Mouse (Mus musculus): ENCODE data around the gene Tmem107. TPM values are rescaled to one million over a fixed set of nuclear protein-coding genes. Genes with fewer than 3 reads are reported as not detected.

Gene Tmem107
- polyA plus RNA-seq, 1 experiment from 2014 or later: 55.1 TPM

DNA sequence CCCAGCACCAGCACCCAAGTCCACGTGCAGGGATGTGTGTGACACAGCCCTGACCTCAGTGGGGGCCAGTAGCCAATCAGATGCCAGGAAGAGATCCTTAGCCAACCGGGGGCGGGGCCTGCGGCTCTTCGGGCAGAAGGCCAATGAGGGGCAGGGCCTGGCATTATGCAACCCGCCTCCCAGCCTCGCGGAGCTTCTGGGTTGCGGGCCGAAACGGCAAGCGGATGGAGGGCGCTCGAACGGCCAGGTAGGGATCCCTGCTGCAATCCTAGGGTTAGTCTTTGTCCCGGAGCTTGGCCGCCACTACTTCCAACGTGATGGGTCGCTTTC, 28.1 kb downstream of the Tmem107 start:
- under 1% methylated on average over 19 of the region's 19 CpGs for WGBS
- peaks cover 32% of the 10 kb centered on the region for H3K36me3 ChIP-seq (ENCODE audit: poor library complexity, severe bottlenecking)
- no peaks in the 10 kb centered on the region for H3K27me3 ChIP-seq
- H3K9ac ChIP-seq: peak overlapping the region; percentile 76
- peaks cover 65% of the 10 kb centered on the region for H3K4me1 ChIP-seq
- peak overlapping the region; percentile 93 for H3K4me2 ChIP-seq
- peak overlapping the region; percentile 91 for H3K27ac ChIP-seq
- peak overlapping the region; percentile 53 for H3K4me3 ChIP-seq
- ATAC-seq: no peak
- H3K9me3 ChIP-seq (replicated peaks): no peaks in the 10 kb centered on the region

DNA sequence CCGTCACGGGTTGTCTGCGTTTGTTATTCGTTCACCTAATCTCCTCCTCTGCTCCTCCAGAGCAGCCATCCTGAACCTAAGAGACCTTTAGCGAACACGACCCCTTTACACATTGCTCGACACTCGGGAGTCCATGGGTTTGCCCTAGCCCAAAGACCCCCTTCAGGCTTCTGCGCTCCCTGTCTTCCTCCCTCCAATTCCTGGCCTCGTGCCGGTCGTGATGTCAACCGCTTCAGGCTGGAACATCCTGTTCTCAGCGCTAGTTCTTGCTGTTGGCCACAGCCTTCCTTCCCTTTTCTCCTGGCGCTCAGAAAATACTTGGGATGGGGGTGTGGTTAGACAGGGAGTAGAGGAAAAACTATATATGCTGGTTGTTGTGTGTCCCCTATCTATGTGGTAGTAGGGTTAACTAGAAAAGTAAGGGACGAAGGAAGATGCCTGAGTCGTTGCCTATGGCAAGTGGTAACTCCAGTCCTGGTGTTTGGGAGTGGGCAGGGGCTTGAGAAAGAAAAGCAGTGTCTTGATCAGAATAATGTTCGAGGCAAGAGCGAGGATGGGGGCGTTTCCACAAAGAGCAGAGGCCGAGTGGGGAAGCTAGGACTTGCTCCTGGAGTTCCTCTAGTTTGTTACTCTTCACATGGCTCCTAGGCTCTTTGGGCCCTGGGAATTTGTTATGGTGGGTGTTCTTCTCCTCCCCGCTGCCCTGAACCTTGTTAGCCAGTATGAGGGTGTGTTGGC, 28.7 kb downstream of the Tmem107 start:
- Histone ChIP-seq H3K4me2 (peak overlapping the region; percentile 93), H3K9me3 (replicated peaks) (no peaks in the 10 kb centered on the region), H3K27me3 (no peaks in the 10 kb centered on the region), H3K4me3 (peak overlapping the region; percentile 53), H3K4me1 (peaks cover 60% of the 10 kb centered on the region), H3K27ac (peak overlapping the region; percentile 91), H3K9ac (peak overlapping the region; percentile 76), H3K36me3 (ENCODE audit: poor library complexity, severe bottlenecking) (peaks cover 38% of the 10 kb centered on the region)
- no peak for ATAC-seq
- WGBS: 1% methylated on average over 22 of the region's 22 CpGs

DNA sequence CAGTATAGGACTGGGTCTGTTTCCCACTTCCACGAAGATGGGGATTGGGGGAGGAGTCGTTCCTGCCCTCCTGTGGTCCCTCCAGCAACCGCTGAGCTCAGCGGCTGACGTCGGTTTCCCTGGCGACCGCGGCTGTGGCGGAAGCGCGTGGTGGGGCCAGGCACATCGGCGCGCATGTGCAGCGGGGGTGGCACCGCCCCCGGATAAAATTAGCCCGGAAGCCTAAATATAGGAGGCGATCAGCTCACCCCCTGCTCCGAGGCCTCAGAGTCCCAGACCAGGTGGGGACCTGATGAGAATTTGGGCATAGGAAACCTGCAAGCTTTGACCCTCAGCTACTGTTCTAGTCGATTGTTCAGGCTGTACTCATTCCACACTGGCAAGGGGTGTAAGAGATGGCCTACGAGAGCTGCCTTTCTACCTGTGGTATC, 29.3 kb downstream of the Tmem107 start:
- under 1% methylated on average over 23 of the region's 23 CpGs for WGBS
- H3K27ac ChIP-seq: peak overlapping the region; percentile 91

DNA sequence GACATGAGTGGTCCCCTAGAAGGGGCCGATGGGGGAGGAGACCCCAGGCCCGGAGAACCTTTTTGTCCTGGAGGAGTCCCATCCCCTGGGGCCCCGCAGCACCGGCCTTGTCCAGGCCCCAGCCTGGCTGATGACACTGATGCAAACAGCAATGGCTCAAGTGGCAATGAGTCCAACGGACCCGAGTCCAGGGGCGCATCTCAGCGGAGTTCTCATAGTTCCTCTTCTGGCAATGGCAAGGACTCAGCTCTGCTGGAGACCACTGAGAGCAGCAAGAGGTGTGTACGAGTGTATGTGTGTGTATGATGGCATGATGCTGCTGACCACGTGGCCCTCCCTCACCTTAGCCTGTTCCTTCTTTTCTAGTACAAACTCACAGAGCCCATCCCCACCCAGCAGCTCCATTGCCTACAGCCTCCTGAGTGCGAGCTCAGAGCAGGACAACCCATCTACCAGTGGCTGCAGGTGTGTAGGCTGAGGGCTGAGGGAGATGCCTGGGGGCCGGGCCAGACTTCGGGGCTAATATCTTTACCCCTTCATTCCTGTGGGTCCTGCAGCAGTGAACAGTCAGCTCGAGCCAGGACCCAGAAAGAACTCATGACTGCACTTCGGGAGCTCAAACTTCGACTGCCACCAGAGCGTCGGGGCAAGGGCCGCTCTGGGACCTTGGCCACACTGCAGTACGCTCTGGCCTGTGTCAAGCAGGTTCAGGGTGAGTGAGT, 30.2 kb downstream of the Tmem107 start:
- 89% methylated on average over 20 of the region's 20 CpGs for WGBS
- Histone ChIP-seq H3K4me2 (peak overlapping the region; percentile 93), H3K4me3 (peak overlapping the region; percentile 53), H3K9ac (peak overlapping the region; percentile 76), H3K9me3 (replicated peaks) (no peaks in the 10 kb centered on the region), H3K4me1 (peaks cover 52% of the 10 kb centered on the region), H3K27me3 (no peaks in the 10 kb centered on the region), H3K27ac (0 out of 2 replicates have a peak overlapping the region, but pooled peaks have one; percentile 14), H3K36me3 (ENCODE audit: poor library complexity, severe bottlenecking) (peaks cover 53% of the 10 kb centered on the region)
- no peak for ATAC-seq

More for the DNA sequence above, 29.3 kb downstream of the Tmem107 start:
- H3K9me3 ChIP-seq (replicated peaks): no peaks in the 10 kb centered on the region
- H3K36me3 ChIP-seq (ENCODE audit: poor library complexity, severe bottlenecking): peaks cover 44% of the 10 kb centered on the region
- peak; percentile 28 for ATAC-seq
- no peaks in the 10 kb centered on the region for H3K27me3 ChIP-seq
- H3K4me2 ChIP-seq: peak overlapping the region; percentile 93
- peak overlapping the region; percentile 53 for H3K4me3 ChIP-seq
- H3K9ac ChIP-seq: peak overlapping the region; percentile 76
- H3K4me1 ChIP-seq: peaks cover 58% of the 10 kb centered on the region

GRCm38 (mm10) chr11:69101604-69102402, 31.2 kb downstream of the Tmem107 start:
- H3K27me3 ChIP-seq: no peaks in the 10 kb centered on the region
- H3K4me2 ChIP-seq: no peak overlapping the region
- H3K4me3 ChIP-seq: no peak overlapping the region
- 87% methylated on average over 21 of the region's 21 CpGs for WGBS
- H3K27ac ChIP-seq: no peak overlapping the region
- no peak for ATAC-seq
- peaks cover 42% of the 10 kb centered on the region for H3K4me1 ChIP-seq
- peaks cover 62% of the 10 kb centered on the region for H3K36me3 ChIP-seq (ENCODE audit: poor library complexity, severe bottlenecking)
- no peak overlapping the region for H3K9ac ChIP-seq
- no peaks in the 10 kb centered on the region for H3K9me3 ChIP-seq (replicated peaks)

- H3K9me3 ChIP-seq (replicated peaks): no peaks in the 10 kb centered on the region
- H3K4me1 ChIP-seq: peaks cover 36% of the 10 kb centered on the region
- no peak overlapping the region for H3K4me2 ChIP-seq
- H3K27me3 ChIP-seq: no peaks in the 10 kb centered on the region
- no peak overlapping the region for H3K4me3 ChIP-seq
- no peak overlapping the region for H3K9ac ChIP-seq
- 95% methylated on average over 7 of the region's 7 CpGs for WGBS
- ATAC-seq: no peak
- no peak overlapping the region for H3K27ac ChIP-seq
- peaks cover 68% of the 10 kb centered on the region for H3K36me3 ChIP-seq (ENCODE audit: poor library complexity, severe bottlenecking)
These were observed 31.8 kb downstream of the Tmem107 start for GRCm38 (mm10) chr11:69102403-69102725.

GRCm38 (mm10) chr11:69103121-69103520, 32.5 kb downstream of the Tmem107 start:
- Histone ChIP-seq H3K9ac (no peak overlapping the region), H3K9me3 (replicated peaks) (no peaks in the 10 kb centered on the region), H3K4me3 (no peak overlapping the region), H3K36me3 (ENCODE audit: poor library complexity, severe bottlenecking) (peaks cover 76% of the 10 kb centered on the region), H3K27ac (no peak overlapping the region), H3K4me1 (peaks cover 28% of the 10 kb centered on the region), H3K27me3 (no peaks in the 10 kb centered on the region), H3K4me2 (no peak overlapping the region)
- ATAC-seq: no peak
- WGBS: 94% methylated on average over 14 of the region's 14 CpGs

- H3K27me3 ChIP-seq: no peaks in the 10 kb centered on the region
- ATAC-seq: no peak
- no peak overlapping the region for H3K9ac ChIP-seq
- no peak overlapping the region for H3K4me3 ChIP-seq
- peaks cover 22% of the 10 kb centered on the region for H3K4me1 ChIP-seq
- WGBS: 92% methylated on average over 15 of the region's 15 CpGs
- H3K9me3 ChIP-seq (replicated peaks): no peaks in the 10 kb centered on the region
- no peak overlapping the region for H3K4me2 ChIP-seq
- H3K27ac ChIP-seq: no peak overlapping the region
- H3K36me3 ChIP-seq (ENCODE audit: poor library complexity, severe bottlenecking): peaks cover 82% of the 10 kb centered on the region
These were observed 33.2 kb downstream of the Tmem107 start for GRCm38 (mm10) chr11:69103531-69104435.

- Histone ChIP-seq H3K36me3 (ENCODE audit: poor library complexity, severe bottlenecking) (peaks cover 89% of the 10 kb centered on the region), H3K4me1 (peaks cover 16% of the 10 kb centered on the region), H3K27me3 (no peaks in the 10 kb centered on the region), H3K9me3 (replicated peaks) (no peaks in the 10 kb centered on the region), H3K4me2 (no peak overlapping the region), H3K9ac (no peak overlapping the region), H3K4me3 (no peak overlapping the region), H3K27ac (no peak overlapping the region)
- ATAC-seq: no peak
- 88% methylated on average over 14 of the region's 14 CpGs for WGBS
These were observed 33.9 kb downstream of the Tmem107 start for GRCm38 (mm10) chr11:69104487-69104886.

DNA sequence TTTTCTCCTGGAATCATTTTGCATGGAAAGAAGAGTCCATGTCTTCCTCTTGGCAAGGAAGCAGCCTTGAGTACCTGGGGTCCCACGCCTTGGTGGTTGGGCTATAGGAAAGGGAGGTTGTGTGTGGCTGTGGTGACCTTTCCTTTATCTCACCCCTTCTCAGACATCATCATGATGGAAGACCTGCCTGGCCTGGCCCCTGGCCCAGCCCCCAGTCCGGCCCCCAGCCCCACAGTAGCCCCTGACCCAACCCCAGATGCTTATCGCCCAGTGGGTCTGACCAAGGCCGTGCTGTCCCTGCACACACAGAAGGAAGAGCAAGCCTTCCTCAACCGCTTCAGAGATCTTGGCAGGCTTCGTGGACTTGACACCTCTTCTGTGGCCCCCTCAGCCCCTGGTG, 34.6 kb downstream of the Tmem107 start:
- peak overlapping the region; percentile 26; the same call in 1 of the 2 replicates for H3K9ac ChIP-seq
- no peaks in the 10 kb centered on the region for H3K27me3 ChIP-seq
- H3K4me2 ChIP-seq: no peak overlapping the region
- H3K27ac ChIP-seq: no peak overlapping the region
- H3K9me3 ChIP-seq (replicated peaks): no peaks in the 10 kb centered on the region
- H3K36me3 ChIP-seq (ENCODE audit: poor library complexity, severe bottlenecking): peaks cover 91% of the 10 kb centered on the region
- peaks cover 9% of the 10 kb centered on the region for H3K4me1 ChIP-seq
- ATAC-seq: no peak
- no peak overlapping the region for H3K4me3 ChIP-seq
- 93% methylated on average over 6 of the region's 6 CpGs for WGBS

- 85% methylated on average over 2 of the region's 2 CpGs for WGBS
- ATAC-seq: no peak
- Histone ChIP-seq H3K9me3 (replicated peaks) (no peaks in the 10 kb centered on the region), H3K4me3 (no peak overlapping the region), H3K27me3 (no peaks in the 10 kb centered on the region), H3K4me2 (no peak overlapping the region), H3K9ac (0 out of 2 replicates have a peak overlapping the region, but pooled peaks have one; percentile 26), H3K27ac (no peak overlapping the region), H3K36me3 (ENCODE audit: poor library complexity, severe bottlenecking) (peaks cover 88% of the 10 kb centered on the region), H3K4me1 (peaks cover 3% of the 10 kb centered on the region; the same call in 1 of the 2 replicates)
These were observed 35.2 kb downstream of the Tmem107 start for GRCm38 (mm10) chr11:69105796-69106195.
